Mouse (Mus musculus): ENCODE results near the gene Hmgb1. TPM values are rescaled to one million over a fixed set of nuclear protein-coding genes. Genes with fewer than 3 reads are reported as not detected.

Gene Hmgb1
- polyA plus RNA-seq, 1 experiment from 2014 or later = 712 TPM

GRCm38 (mm10) chr5:149052421-149053338, 131.6 kb downstream of the Hmgb1 start:
- Histone ChIP-seq H3K27ac (replicated peaks) (peak overlapping the region; percentile 100), H3K9me3 (ENCODE audit: control insufficient read depth, low read length) (no peaks in the 10 kb centered on the region), H3K4me1 (replicated peaks; ENCODE audit: control insufficient read depth, insufficient read depth) (no peaks in the 10 kb centered on the region), H3K4me2 (replicated peaks; ENCODE audit: low read depth) (peak overlapping the region; percentile 87), H3K27me3 (ENCODE audit: control insufficient read depth, insufficient read depth, low read length) (no peaks in the 10 kb centered on the region), H3K4me3 (ENCODE audit: low read depth, low read length) (peak overlapping the region; percentile 87), H3K36me3 (ENCODE audit: control insufficient read depth, insufficient read depth, low read length) (0 out of 2 replicates have a peak, but pooled peaks cover 3% of the 10 kb centered on the region), H3K9ac (ENCODE audit: low read length) (peak overlapping the region; percentile 99)
- no peak for TF ChIP-seq EP300 (optimal IDR thresholded peaks at IDR 0.05)
- peak; percentile 52 for TF ChIP-seq CTCF (IDR thresholded peaks at IDR 0.05; ENCODE audit: low read depth)
- ATAC-seq (ENCODE audit: low FRiP score, low TSS enrichment) (peak; percentile 98), DNase-seq (ENCODE audit: low spot score) (peak; percentile 99)
- WGBS = 1% methylated on average over 83 of the region's 110 CpGs

- ATAC-seq (ENCODE audit: low FRiP score, low TSS enrichment) (peak; percentile 66), DNase-seq (ENCODE audit: low spot score) (peak; percentile 85)
- H3K9me3 ChIP-seq (ENCODE audit: control insufficient read depth, low read length) = no peaks in the 10 kb centered on the region
- no peak for TF ChIP-seq EP300 (optimal IDR thresholded peaks at IDR 0.05)
- 0 out of 2 replicates have a peak, but pooled peaks have one; percentile 4 for TF ChIP-seq CTCF (IDR thresholded peaks at IDR 0.05; ENCODE audit: low read depth)
- 2% methylated on average over 55 of the region's 120 CpGs for WGBS
- H3K4me1 ChIP-seq (replicated peaks; ENCODE audit: control insufficient read depth, insufficient read depth) = no peaks in the 10 kb centered on the region
- H3K4me2 ChIP-seq (replicated peaks; ENCODE audit: low read depth) = peak overlapping the region; percentile 52
- peak overlapping the region; percentile 87 for H3K4me3 ChIP-seq (ENCODE audit: low read depth, low read length)
- peaks cover 5% of the 10 kb centered on the region; the same call in 1 of the 2 replicates for H3K36me3 ChIP-seq (ENCODE audit: control insufficient read depth, insufficient read depth, low read length)
- H3K9ac ChIP-seq (ENCODE audit: low read length) = peak overlapping the region; percentile 99
- H3K27ac ChIP-seq (replicated peaks) = peak overlapping the region; percentile 100
- H3K27me3 ChIP-seq (ENCODE audit: control insufficient read depth, insufficient read depth, low read length) = no peaks in the 10 kb centered on the region
Measured at GRCm38 (mm10) chr5:149051571-149052420, 132.5 kb downstream of the Hmgb1 start.

GRCm38 (mm10) chr5:149051194-149051570, 133.1 kb downstream of the Hmgb1 start:
- no peaks in the 10 kb centered on the region for H3K27me3 ChIP-seq (ENCODE audit: control insufficient read depth, insufficient read depth, low read length)
- peak overlapping the region; percentile 99 for H3K9ac ChIP-seq (ENCODE audit: low read length)
- H3K9me3 ChIP-seq (ENCODE audit: control insufficient read depth, low read length) = no peaks in the 10 kb centered on the region
- no peaks in the 10 kb centered on the region for H3K4me1 ChIP-seq (replicated peaks; ENCODE audit: control insufficient read depth, insufficient read depth)
- H3K4me3 ChIP-seq (ENCODE audit: low read depth, low read length) = peak overlapping the region; percentile 87
- TF ChIP-seq CTCF (IDR thresholded peaks at IDR 0.05; ENCODE audit: low read depth) (no peak), EP300 (optimal IDR thresholded peaks at IDR 0.05) (no peak)
- H3K36me3 ChIP-seq (ENCODE audit: control insufficient read depth, insufficient read depth, low read length) = peaks cover 5% of the 10 kb centered on the region; the same call in 1 of the 2 replicates
- 0% methylated on average over 25 of the region's 27 CpGs for WGBS
- ATAC-seq (ENCODE audit: low FRiP score, low TSS enrichment) (no peak), DNase-seq (ENCODE audit: low spot score) (peak; percentile 66)
- peak overlapping the region; percentile 52 for H3K4me2 ChIP-seq (replicated peaks; ENCODE audit: low read depth)
- H3K27ac ChIP-seq (replicated peaks) = peak overlapping the region; percentile 100

GRCm38 (mm10) chr5:149050588-149051160, 133.6 kb downstream of the Hmgb1 start:
- 8% methylated on average over 10 of the region's 10 CpGs for WGBS
- peak overlapping the region; percentile 99 for H3K9ac ChIP-seq (ENCODE audit: low read length)
- ATAC-seq (ENCODE audit: low FRiP score, low TSS enrichment) = no peak
- no peaks in the 10 kb centered on the region for H3K27me3 ChIP-seq (ENCODE audit: control insufficient read depth, insufficient read depth, low read length)
- H3K4me3 ChIP-seq (ENCODE audit: low read depth, low read length) = peak overlapping the region; percentile 87
- H3K4me2 ChIP-seq (replicated peaks; ENCODE audit: low read depth) = peak overlapping the region; percentile 52
- H3K27ac ChIP-seq (replicated peaks) = peak overlapping the region; percentile 100; the same call in 1 of the 2 replicates
- no peak for DNase-seq (ENCODE audit: low spot score)
- H3K4me1 ChIP-seq (replicated peaks; ENCODE audit: control insufficient read depth, insufficient read depth) = no peaks in the 10 kb centered on the region
- no peak for TF ChIP-seq EP300 (optimal IDR thresholded peaks at IDR 0.05)
- TF ChIP-seq CTCF (IDR thresholded peaks at IDR 0.05; ENCODE audit: low read depth) = no peak
- peaks cover 5% of the 10 kb centered on the region; the same call in 1 of the 2 replicates for H3K36me3 ChIP-seq (ENCODE audit: control insufficient read depth, insufficient read depth, low read length)
- no peaks in the 10 kb centered on the region for H3K9me3 ChIP-seq (ENCODE audit: control insufficient read depth, low read length)

GRCm38 (mm10) chr5:149049435-149049834, 134.9 kb downstream of the Hmgb1 start:
- Histone ChIP-seq H3K9ac (ENCODE audit: low read length) (no peak overlapping the region), H3K27me3 (ENCODE audit: control insufficient read depth, insufficient read depth, low read length) (no peaks in the 10 kb centered on the region), H3K4me3 (ENCODE audit: low read depth, low read length) (no peak overlapping the region), H3K27ac (replicated peaks) (no peak overlapping the region), H3K4me2 (replicated peaks; ENCODE audit: low read depth) (no peak overlapping the region), H3K9me3 (ENCODE audit: control insufficient read depth, low read length) (no peaks in the 10 kb centered on the region), H3K4me1 (replicated peaks; ENCODE audit: control insufficient read depth, insufficient read depth) (no peaks in the 10 kb centered on the region), H3K36me3 (ENCODE audit: control insufficient read depth, insufficient read depth, low read length) (peaks cover 5% of the 10 kb centered on the region; the same call in 1 of the 2 replicates)
- DNase-seq (ENCODE audit: low spot score) (no peak), ATAC-seq (ENCODE audit: low FRiP score, low TSS enrichment) (no peak)
- 79% methylated on average over 3 of the region's 3 CpGs for WGBS
- TF ChIP-seq CTCF (IDR thresholded peaks at IDR 0.05; ENCODE audit: low read depth) (no peak), EP300 (optimal IDR thresholded peaks at IDR 0.05) (no peak)
